Mouse (Mus musculus): ENCODE measurements at regions not wholly inside any gene's neighbourhood (a gene's known extent, or its start where the extent isn't known, plus 50 kb on each side); places are given as distances from the start of the nearest gene placed in this dataset.

- no peak overlapping the region for H3K9ac ChIP-seq (replicated peaks)
- no peak for TF ChIP-seq CTCF (IDR thresholded peaks at IDR 0.05; ENCODE audit: low read depth)
- no peak for TF ChIP-seq EP300 (IDR thresholded peaks at IDR 0.05; ENCODE audit: low read depth)
- no peak for DNase-seq
- no peak overlapping the region for H3K27ac ChIP-seq (ENCODE audit: low read depth)
- ATAC-seq: no peak
- H3K4me2 ChIP-seq (ENCODE audit: low read depth, low read length): no peak overlapping the region
- H3K4me3 ChIP-seq (ENCODE audit: low read depth, low read length): no peak overlapping the region
- no peaks in the 10 kb centered on the region for H3K27me3 ChIP-seq (ENCODE audit: insufficient read depth, low read length)
- no peaks in the 10 kb centered on the region for H3K9me3 ChIP-seq (ENCODE audit: low read length)
- 77% methylated on average over 7 of the region's 7 CpGs for WGBS (ENCODE audit: insufficient replicate concordance)
- H3K36me3 ChIP-seq (replicated peaks; ENCODE audit: insufficient read depth, low read length): no peaks in the 10 kb centered on the region
- no peaks in the 10 kb centered on the region for H3K4me1 ChIP-seq (ENCODE audit: insufficient read depth)
Measured at GRCm38 (mm10) chr2:117710173-117710813, 367.5 kb upstream of the Rasgrp1 start.

- Histone ChIP-seq H3K4me1 (ENCODE audit: insufficient read depth) (no peaks in the 10 kb centered on the region), H3K9ac (replicated peaks) (no peak overlapping the region), H3K27me3 (ENCODE audit: insufficient read depth, low read length) (no peaks in the 10 kb centered on the region), H3K4me3 (ENCODE audit: low read depth, low read length) (no peak overlapping the region), H3K4me2 (ENCODE audit: low read depth, low read length) (no peak overlapping the region), H3K36me3 (replicated peaks; ENCODE audit: insufficient read depth, low read length) (no peaks in the 10 kb centered on the region), H3K27ac (ENCODE audit: low read depth) (no peak overlapping the region), H3K9me3 (ENCODE audit: low read length) (no peaks in the 10 kb centered on the region)
- WGBS (ENCODE audit: insufficient replicate concordance): 80% methylated on average over 4 of the region's 4 CpGs
- no peak for ATAC-seq
- no peak for DNase-seq
- TF ChIP-seq CTCF (IDR thresholded peaks at IDR 0.05; ENCODE audit: low read depth) (no peak), EP300 (IDR thresholded peaks at IDR 0.05; ENCODE audit: low read depth) (no peak)
Measured at GRCm38 (mm10) chr2:117724066-117724465, 381.3 kb upstream of the Rasgrp1 start.

DNA sequence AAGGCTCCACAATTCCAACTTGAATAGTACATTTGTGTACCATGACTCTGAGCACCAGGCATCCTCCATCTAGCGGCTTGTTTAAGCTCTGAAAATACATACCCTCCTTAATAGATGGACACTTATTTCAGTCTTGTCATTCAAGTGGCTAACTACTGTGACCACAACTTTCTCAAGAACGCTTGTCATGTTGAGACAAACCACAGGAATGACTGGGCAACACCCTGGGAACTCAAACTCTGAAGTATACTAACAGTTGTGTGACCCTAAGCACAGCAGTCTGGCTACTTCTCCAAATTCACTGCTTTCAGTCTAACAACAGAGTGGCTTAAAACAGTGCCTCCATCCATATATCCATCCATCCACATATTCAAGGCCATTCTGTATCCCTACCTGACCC, 380.4 kb upstream of the Thbs1 start:
- DNase-seq (no peak), ATAC-seq (peak; percentile 17; the same call in 1 of the 2 replicates)
- Histone ChIP-seq H3K4me2 (ENCODE audit: low read depth, low read length) (no peak overlapping the region), H3K4me3 (ENCODE audit: low read depth, low read length) (no peak overlapping the region), H3K9ac (replicated peaks) (no peak overlapping the region), H3K4me1 (ENCODE audit: insufficient read depth) (no peaks in the 10 kb centered on the region), H3K27ac (ENCODE audit: low read depth) (no peak overlapping the region), H3K9me3 (ENCODE audit: low read length) (no peaks in the 10 kb centered on the region), H3K36me3 (replicated peaks; ENCODE audit: insufficient read depth, low read length) (no peaks in the 10 kb centered on the region), H3K27me3 (ENCODE audit: insufficient read depth, low read length) (no peaks in the 10 kb centered on the region)
- WGBS (ENCODE audit: insufficient replicate concordance): 44% methylated on average over 2 of the region's 2 CpGs
- TF ChIP-seq EP300 (IDR thresholded peaks at IDR 0.05; ENCODE audit: low read depth) (no peak), CTCF (IDR thresholded peaks at IDR 0.05; ENCODE audit: low read depth) (no peak)

- DNase-seq (no peak), ATAC-seq (no peak)
- no peaks in the 10 kb centered on the region for H3K36me3 ChIP-seq (replicated peaks; ENCODE audit: insufficient read depth, low read length)
- no peaks in the 10 kb centered on the region for H3K27me3 ChIP-seq (ENCODE audit: insufficient read depth, low read length)
- H3K4me3 ChIP-seq (ENCODE audit: low read depth, low read length): no peak overlapping the region
- H3K9me3 ChIP-seq (ENCODE audit: low read length): no peaks in the 10 kb centered on the region; the same call in 1 of the 2 replicates
- H3K9ac ChIP-seq (replicated peaks): no peak overlapping the region
- TF ChIP-seq CTCF (IDR thresholded peaks at IDR 0.05; ENCODE audit: low read depth): no peak
- TF ChIP-seq EP300 (IDR thresholded peaks at IDR 0.05; ENCODE audit: low read depth): no peak
- no peak overlapping the region for H3K4me2 ChIP-seq (ENCODE audit: low read depth, low read length)
- no peak overlapping the region for H3K27ac ChIP-seq (ENCODE audit: low read depth)
- no peaks in the 10 kb centered on the region for H3K4me1 ChIP-seq (ENCODE audit: insufficient read depth)
Measured at GRCm38 (mm10) chr2:117742413-117742812, 369.3 kb upstream of the Thbs1 start.

DNA sequence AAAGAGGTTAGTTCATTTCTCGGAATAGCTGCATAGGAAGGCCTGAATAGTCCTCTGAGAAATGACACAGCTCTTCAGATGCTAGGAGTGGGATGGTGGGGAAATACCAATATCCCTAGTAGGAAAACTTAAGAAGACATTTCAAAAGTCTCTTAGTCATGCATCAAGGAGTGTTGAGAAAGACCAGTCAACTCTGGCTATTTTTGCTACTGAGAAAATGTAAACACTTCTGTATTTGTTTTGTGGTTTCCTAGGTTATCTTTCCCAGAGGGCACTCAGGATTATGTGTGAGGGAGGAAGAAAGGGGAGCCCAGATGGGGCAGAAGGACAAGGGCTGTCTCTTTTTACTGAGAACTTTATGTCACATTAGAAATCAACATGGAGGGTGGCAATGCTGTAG, 367.8 kb upstream of the Thbs1 start:
- Histone ChIP-seq H3K36me3 (replicated peaks; ENCODE audit: insufficient read depth, low read length) (no peaks in the 10 kb centered on the region), H3K4me2 (ENCODE audit: low read depth, low read length) (no peak overlapping the region), H3K27me3 (ENCODE audit: insufficient read depth, low read length) (no peaks in the 10 kb centered on the region), H3K4me3 (ENCODE audit: low read depth, low read length) (no peak overlapping the region), H3K4me1 (ENCODE audit: insufficient read depth) (no peaks in the 10 kb centered on the region), H3K9me3 (ENCODE audit: low read length) (no peaks in the 10 kb centered on the region; the same call in 1 of the 2 replicates), H3K27ac (ENCODE audit: low read depth) (no peak overlapping the region), H3K9ac (replicated peaks) (no peak overlapping the region)
- DNase-seq: no peak
- no peak for ATAC-seq
- no peak for TF ChIP-seq CTCF (IDR thresholded peaks at IDR 0.05; ENCODE audit: low read depth)
- TF ChIP-seq EP300 (IDR thresholded peaks at IDR 0.05; ENCODE audit: low read depth): no peak
- WGBS (ENCODE audit: insufficient replicate concordance): 62% methylated on average over 1 of the region's 1 CpGs

DNA sequence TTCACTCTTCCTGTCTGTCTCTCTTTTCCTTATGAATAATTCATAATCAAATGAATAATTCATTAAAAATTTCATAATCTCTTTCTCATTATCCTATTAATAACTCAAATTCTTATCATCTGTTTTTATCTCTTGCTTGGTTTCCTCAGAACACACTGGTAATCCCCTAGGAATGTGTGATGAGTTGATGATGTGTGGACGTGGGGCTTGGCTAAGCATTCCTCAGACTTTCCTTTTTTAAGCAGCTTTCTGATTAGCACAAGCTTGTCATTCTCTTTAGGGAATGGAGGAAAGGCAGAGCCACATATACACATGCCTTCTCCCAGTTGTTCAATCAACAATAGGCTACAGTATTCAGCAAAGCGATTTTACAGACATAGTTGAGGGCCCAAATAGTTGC, 365.9 kb upstream of the Thbs1 start:
- no peak overlapping the region for H3K4me3 ChIP-seq (ENCODE audit: low read depth, low read length)
- TF ChIP-seq EP300 (IDR thresholded peaks at IDR 0.05; ENCODE audit: low read depth): no peak
- no peak for TF ChIP-seq CTCF (IDR thresholded peaks at IDR 0.05; ENCODE audit: low read depth)
- DNase-seq (no peak), ATAC-seq (no peak)
- no peak overlapping the region for H3K9ac ChIP-seq (replicated peaks)
- no peak overlapping the region for H3K4me2 ChIP-seq (ENCODE audit: low read depth, low read length)
- H3K27ac ChIP-seq (ENCODE audit: low read depth): no peak overlapping the region
- no peaks in the 10 kb centered on the region for H3K4me1 ChIP-seq (ENCODE audit: insufficient read depth)
- no peaks in the 10 kb centered on the region; the same call in 1 of the 2 replicates for H3K9me3 ChIP-seq (ENCODE audit: low read length)
- no peaks in the 10 kb centered on the region for H3K36me3 ChIP-seq (replicated peaks; ENCODE audit: insufficient read depth, low read length)
- WGBS (ENCODE audit: insufficient replicate concordance): 71% methylated on average over 2 of the region's 2 CpGs
- H3K27me3 ChIP-seq (ENCODE audit: insufficient read depth, low read length): no peaks in the 10 kb centered on the region

Measured in liver, postnatal 0 days (tissue).